Mouse (Mus musculus): ENCODE data around the gene D630003M21Rik.
A peak's percentile ranks its signal among the peaks of the same experiment; 100 is the strongest.

The D630003M21Rik gene

DNA sequence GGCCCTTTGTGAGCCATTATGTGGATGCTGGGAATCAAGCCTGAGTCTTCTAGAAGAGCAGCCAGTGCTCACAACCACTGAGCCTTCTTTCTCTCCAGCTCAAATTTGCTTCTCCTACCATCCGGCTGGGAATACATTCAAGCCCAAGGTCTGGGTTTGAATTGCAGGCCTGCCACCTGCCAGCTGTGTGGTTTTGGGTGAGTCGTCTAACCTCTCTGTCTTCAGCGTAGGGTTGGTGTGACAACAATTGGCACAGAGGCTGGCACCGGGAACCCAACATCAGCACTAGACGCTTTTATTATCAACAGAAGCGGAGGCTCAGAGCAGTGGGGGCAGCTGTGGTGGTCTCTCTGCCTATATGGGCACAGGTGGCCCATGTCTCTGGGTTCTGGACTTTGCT lies 30.2 kb downstream of the D630003M21Rik start:
- DNase-seq (ENCODE audit: low read depth in 1 of 2, low spot score in 2 of 2): no peak

DNA sequence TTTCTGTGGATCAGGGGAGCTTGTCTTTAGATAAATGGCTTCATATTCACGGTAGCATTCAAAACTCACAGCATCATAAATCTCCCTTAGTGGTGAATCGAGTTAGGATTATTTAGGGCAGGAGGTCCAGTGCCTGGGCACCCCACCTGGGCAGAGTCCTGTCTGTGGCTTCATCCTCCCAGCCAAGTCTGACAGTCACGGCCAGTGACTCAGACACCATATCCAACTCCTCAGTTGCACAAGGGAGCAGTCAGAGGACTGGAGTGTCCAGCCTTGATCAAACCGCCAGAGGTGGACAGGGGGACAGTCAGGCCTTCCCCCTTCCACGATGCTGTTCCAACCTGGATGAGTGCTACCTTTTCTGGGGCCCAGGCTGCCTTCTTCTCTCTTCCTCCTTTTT lies 31.1 kb downstream of the D630003M21Rik start:
- no peak for DNase-seq (ENCODE audit: low read depth in 1 of 2, low spot score in 2 of 2)

DNA sequence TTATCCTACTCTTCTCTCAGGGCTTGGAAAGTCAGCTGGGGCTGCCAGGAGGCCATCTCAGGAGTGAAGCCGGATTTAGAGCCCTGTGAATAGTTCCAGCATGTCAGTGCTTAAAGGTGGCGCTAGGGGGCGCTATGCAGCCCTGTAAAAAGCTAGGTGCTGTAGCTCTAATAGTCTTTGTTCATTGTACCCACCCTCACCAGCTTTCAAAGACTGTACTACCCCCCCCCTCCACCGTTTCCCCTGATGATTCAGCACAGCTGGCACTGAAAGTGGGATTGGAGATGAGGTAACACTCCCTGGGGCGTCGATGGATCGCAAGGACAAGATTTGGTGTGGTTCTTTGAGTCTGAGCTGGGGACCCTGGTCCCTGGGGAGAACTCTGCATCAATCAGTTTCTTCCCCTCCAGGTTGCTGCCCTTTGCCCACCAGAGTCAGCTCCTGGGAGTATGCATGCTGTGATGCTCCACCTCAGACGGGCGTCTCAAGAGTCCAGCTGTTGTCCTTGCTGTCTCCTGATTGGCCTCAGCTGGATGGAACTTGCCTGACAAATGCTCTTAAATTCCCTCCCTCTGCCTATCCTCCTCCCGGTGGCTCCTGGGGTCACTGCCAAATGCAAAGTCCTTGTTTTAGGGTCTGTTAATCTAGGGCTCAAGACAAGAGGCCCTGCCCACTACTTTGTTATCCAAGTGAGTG lies 33.9 kb downstream of the D630003M21Rik start:
- DNase-seq (ENCODE audit: low read depth in 1 of 2, low spot score in 2 of 2): no peak

DNA sequence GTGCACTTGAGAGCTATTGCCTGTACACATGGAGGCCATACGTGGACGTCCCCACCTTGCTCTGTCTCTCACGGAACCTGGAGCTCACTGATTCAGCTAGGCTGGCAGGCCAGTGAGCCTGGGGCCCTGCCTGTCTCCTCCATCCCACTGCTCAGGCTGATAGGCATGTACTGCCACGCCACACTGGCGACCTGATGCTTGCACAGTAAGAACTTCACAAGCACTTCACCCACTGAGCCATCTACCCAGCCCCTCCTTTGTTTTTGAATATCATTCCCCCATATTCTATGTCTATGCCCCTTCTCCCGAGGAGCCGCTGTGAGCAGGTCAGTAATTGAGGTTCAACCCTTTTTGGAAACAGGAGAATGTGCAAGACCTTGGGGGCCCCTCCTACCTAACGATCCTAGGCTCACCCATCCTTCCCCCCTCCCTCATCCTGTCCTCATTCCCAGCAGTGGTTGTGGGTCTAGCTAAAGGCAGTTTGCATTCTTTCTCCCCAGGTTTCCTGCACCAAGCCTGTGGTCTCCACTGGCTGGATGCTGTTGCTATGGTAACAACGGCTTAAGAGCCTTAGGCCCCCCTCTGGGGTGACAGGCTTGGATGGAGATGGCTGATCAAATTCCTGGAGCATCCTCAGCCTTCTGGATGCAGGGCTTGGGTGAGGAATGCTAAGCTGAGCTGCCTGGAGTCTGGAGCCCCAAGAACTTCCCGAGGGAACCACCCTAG lies 35.2 kb downstream of the D630003M21Rik start:
- no peak for DNase-seq (ENCODE audit: low read depth in 1 of 2, low spot score in 2 of 2)

DNA sequence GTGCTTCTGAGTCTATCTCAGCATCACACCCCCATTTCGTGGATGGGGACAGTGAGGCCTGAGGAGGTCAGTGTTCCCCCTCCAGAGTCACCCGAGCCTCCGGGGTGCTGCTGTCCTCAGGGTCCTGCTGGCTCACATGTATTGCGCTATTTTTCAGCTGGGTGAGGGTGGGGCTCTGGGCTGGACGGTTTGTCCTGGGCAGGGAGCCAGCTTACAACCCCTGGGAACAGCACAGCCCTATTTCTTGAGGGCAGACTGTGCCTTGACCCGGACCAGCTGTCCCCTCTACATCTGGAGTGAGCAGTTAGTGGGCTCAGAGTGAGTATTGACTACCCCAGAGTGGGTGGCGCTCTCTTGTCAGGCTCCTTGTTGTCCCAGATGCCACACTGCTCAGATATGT lies 37.9 kb downstream of the D630003M21Rik start:
- DNase-seq (ENCODE audit: low read depth in 1 of 2, low spot score in 2 of 2): no peak

DNA sequence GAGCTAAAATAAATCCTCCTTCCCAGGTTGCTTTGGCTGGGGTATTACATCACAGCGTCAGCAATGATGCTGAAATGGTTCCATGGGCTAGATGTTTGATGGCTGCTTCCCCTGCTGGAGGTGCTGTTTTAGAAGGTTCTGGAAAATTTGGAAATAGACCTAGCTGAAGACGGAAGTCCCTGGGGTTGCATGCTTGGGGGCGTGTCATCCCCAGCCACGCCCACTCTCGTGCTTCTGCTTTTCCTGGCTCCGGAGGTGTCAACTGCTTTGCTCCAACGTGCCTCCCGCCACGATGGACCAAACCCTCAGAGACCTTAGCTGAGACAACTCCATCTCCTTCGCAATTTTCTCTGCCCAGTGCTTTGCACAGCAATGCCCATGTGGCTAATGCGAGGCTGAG lies 39.6 kb downstream of the D630003M21Rik start:
- no peak for DNase-seq (ENCODE audit: low read depth in 1 of 2, low spot score in 2 of 2)

DNA sequence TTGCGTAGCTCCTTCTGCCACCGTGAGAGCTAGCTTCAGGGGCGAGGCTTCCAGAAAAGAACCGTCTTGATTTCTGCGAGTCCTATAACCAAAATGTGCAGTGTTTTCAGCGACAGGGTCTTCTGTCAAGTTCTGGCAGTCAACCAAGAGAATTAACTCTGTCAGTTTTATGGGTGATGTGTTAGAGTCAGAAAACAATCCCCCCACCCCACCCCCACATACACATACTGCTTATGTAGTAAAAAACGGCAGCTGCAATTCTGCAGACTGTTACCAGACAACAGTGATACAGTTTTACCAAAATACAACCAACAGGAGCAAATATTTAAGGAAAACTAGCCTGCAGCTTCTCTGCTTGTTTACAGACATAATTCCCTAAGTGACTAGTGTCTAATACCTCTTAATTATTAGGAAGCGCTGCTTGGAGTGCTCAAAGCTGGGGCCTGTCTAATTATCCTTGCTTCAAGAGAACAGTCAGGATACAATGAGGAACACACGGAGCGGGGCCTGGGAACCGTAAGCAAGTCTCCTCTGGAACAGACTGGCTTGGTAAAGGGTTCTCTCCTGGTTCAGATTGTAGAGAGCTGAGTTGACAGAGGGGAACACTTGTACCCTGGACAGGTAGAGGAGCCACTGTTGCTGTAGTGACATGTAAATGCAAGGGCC lies 42.7 kb downstream of the D630003M21Rik start:
- no peak for DNase-seq (ENCODE audit: low read depth in 1 of 2, low spot score in 2 of 2)

DNA sequence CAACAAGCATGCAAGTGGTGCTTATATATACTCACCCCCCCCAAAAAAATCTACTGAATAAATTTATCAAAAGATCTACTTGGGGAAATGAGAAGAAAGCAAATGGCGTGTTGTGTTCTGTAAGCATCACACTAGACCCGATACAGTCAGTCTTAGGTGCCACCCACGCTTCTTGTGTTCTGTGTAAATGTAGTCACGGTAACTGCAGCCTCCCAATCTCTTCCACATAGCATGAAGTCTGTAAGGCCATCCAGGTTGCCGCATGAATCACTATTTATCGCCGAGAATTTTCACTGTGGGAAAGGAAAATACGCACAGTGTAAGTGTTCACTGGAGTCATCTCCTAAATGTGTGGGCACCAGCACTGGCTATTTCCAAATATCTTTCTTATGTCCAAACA lies 45.8 kb downstream of the D630003M21Rik start:
- DNase-seq (ENCODE audit: low read depth in 1 of 2, low spot score in 2 of 2): no peak

DNA sequence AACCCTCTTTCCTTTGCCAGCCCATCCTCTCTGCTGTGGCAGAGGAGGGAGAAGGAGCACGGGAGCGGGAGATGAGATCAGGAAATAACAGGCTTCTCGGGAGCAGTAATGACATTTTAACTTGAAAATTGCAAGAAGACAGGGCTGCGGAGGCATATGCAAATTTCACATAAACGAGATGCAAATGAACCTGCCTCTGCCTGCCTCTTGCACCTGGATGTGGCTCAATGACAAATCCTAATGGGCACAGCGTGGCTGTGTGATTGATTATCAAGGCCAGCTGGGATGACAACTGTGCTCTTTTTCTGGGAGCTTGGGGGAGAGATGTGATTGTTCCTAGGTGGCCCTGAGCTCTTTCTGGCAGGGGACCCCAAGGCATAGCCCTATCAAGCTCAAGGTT lies 47.1 kb downstream of the D630003M21Rik start:
- no peak for DNase-seq (ENCODE audit: low read depth in 1 of 2, low spot score in 2 of 2)

DNA sequence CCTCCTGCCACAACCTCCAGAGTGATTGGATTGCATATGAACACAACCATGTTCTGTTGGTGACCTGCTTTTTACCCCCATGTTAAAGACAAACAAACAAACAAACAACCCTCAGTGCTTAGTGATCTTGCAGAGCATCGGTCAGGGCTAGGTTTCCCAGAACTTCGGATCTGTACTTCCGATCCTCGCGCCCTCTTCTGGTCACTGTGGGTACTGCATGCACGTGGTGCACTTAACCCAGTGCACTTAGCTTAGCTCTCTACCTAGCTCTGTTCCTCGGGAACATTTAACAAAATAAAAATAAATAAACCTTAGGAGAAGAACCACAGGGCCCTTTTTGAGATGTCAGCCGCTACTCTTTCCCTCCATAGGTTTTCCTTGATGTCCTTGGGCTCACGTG lies 48.2 kb downstream of the D630003M21Rik start:
- peak in 1 of 2 experiments; percentile 54 for DNase-seq (ENCODE audit: low read depth in 1 of 2, low spot score in 2 of 2)

DNA sequence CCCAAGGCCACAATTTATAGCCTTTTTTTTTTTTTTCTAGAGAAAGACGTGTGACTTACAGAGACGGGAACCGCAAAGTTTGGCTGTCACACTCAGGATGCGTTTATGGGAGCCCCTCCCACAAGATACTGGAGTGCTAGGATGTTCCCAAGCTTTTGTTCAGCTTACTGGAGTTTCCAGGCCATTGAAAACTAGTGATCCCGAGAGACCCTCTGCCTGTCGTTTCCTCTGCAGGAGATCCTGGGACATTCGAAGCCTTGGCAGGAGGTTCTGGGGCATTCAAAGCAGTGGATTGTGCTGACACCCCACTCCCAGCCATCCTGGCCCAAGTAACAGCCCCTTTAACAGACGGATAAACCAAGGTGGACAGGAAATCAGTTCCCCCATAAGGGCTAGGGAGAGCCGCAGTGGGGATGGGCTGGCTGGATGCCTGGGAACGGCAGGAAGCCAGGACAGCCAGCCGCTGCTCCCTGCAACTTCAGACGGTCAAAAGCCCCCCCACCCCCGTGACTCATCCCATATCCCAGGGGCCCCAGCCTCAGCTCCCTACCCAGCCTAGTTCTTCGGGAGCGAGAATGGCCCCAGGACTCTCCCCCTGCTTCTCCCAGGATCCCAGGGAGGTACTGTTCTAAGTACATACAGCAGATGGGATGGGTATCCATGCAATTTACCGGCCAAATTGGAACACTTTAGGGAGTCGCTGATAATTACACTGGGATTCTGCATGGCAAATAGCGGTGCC lies 49.5 kb downstream of the D630003M21Rik start:
- DNase-seq (ENCODE audit: low read depth in 1 of 2, low spot score in 2 of 2): no peak

DNA sequence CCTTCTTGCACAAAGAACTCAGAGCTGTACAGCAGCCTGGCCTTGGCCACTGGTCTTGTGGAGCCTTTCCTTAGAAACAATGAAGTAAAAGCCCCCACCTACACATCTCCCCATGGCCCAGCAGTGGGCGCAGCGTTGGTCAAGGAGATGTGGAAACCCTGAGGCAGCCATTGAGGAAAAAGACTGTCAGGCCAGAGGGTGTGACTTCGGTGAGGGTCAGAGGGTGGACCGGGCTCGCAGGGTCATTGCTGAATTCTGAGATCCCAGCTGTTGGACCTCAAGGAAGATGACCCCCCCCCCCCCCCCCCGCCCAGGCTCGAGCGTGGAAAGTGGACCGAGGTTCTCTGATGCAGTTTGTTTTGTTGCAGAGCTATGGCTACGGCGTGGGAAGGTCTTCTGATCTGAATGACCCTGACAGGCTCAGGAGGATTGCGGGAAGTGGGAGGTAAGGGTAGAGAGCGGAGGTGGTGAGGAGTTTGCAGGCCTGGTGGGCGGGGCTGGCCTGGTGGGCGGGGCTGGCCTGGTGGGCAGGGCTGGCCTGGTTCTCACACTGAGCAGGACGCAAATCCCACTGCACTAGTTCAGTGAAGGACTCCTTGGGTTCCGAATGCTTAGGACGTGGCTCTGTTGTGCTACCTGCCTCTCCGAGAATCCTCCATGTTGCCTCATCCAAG lies 50.2 kb downstream of the D630003M21Rik start:
- peak in 1 of 2 experiments; percentile 63 for DNase-seq (ENCODE audit: low read depth in 1 of 2, low spot score in 2 of 2)

DNA sequence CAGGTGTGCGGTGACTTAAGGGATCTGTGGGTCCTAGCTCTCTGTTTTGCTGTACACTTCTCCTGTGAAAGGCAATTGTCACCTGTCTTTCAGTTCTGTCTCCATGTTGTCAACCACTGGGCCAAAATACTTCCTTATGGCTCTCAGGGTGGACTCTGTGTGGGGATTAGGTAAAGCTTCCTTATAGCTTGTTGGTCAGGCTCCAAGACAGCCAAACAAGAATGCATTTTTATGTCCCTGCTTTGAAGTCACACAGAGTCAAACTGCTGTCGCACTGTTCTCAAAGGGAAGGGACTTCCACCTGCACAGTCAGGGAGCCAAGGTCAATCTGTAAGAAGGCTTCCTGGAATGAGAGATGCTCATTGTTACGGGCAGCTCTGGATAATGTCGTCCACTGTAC lies 50.9 kb downstream of the D630003M21Rik start:
- DNase-seq (ENCODE audit: low read depth in 1 of 2, low spot score in 2 of 2): no peak

DNA sequence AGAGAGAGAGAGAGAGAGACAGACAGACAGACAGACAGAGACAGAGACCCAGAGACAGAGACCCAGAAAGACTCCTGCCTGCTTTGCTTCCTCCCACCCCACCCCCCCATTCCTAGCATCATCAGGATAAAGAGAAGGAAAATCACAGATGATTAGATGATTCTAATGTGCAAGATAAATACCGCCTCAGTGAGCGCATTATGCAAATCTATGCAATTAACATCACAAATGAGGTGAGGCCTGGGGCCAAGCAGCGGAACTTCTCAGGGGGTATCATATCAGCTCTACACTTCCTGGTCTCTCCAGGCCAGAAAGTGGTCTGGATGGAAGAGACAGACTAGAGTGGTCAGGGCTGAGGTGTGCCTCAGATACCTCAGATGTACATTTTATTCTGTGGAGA lies 51.4 kb downstream of the D630003M21Rik start:
- no peak for DNase-seq (ENCODE audit: low read depth in 1 of 2, low spot score in 2 of 2)

DNA sequence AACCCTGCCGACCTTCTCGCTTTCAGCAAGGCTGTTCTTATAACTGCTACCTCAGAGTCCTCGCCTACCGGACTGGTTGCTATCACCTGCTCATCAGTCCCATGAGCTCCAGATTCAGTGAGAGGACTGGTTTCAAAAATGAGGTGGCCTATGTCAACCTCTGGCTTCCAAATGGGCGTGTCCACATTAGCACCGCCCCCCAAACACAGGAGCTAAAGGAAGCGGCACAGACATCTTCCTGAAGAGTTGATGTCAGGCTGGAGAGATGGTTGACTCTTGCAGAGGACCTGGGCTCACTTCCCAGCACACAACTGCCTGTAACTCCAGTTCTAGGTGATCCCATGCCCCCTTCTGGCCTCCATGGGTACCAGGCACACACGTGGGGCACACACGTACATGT lies 52.3 kb downstream of the D630003M21Rik start:
- no peak for DNase-seq (ENCODE audit: low read depth in 1 of 2, low spot score in 2 of 2)

DNA sequence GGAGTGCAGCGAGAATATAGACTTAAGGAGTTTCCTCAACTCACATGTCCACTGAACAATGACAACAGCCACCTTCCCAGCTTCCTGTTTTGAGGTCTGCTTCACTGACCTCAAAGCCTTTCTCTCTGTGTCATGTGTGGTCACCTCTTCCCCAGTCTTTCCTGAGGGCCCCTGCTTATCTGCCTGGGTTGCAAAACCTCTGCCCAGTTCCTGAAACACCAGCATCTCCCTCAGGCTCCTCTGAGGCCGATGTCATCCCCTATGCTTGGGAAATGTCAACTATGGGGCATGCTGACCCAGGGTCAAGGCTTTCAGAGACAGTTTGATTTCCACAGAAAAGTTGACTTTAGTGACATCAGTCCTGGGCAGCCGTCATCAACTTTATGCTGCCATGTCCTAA lies 53.6 kb downstream of the D630003M21Rik start:
- peak; percentile 80 to 92 for DNase-seq (ENCODE audit: low read depth in 1 of 2, low spot score in 2 of 2)

DNA sequence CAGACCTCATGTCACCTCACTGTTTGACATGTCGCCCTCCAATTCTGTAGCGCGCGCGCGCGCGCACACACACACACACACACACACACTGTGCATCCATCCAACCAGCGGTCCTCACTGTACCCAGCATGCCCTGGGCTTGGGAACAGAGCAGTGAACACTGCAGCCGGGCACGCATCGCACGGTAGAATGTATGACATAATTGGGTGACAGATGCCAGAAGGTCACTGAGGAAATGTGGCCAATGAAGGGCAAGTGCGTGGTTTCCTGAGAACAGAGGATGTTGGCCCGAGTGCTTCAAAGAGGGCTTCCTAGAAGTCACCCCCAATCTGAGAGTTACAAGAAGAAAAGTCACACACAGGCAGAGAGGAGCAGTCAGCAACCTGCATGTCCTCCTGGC lies 54.1 kb downstream of the D630003M21Rik start:
- DNase-seq (ENCODE audit: low read depth in 1 of 2, low spot score in 2 of 2): no peak

DNA sequence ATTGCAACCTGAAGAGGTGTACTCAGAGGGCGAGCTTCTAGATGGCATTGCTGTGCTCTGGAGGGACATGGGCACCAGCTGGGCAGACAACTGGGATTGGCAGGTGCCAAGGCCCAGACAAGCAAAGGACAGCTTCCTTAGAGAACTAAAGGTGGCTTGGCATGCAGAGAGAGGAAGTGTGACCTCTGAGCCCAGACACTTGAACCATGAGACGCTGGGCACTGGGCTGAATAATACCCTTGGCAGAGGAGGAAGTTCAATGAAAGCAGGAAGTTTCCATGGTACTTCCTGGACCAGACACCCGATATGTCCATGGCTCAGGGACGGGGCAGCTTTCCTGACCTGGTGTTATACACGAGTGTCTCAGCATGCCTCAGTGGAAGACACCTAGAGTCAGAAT lies 54.6 kb downstream of the D630003M21Rik start:
- peak; percentile 60 to 62 for DNase-seq (ENCODE audit: low read depth in 1 of 2, low spot score in 2 of 2)

DNA sequence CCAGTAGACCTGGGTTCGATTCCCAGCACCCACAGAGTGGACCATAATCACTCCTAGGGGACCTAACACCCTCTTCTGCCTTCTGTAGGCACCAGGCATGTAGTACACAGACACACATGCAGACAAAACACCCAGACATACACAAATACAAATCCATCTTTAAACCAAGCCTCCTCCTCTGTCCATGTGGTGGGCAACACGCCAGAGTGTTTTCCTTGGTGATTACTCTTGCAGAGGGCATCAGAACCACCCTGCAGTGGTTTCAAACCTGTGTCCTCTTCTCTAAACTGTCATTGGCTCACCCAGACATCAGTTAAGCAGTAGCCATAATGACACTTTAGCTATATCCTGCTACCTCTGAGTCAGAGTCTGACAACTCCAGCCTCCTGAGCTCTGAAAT lies 58.6 kb downstream of the D630003M21Rik start:
- DNase-seq (ENCODE audit: low read depth in 1 of 2, low spot score in 2 of 2): no peak

DNA sequence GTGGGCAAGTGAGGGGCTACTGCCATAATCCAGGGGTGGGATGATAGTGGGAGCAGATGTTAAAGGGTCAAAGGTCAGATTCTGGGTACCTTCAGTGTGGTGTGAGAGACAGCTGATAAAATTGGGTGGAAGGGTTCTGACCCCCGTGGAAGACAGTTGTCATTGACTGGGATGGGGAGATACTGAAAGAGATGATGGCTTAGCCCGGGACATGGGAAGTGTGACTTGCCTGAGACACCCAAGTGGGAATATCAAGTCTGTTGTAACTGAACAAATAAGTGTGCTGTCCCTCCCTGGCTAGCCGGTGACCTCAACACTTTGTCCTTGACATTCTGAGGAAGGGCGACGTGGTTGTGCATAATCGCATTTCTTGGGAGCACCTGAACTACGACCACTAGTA lies 59.3 kb downstream of the D630003M21Rik start:
- DNase-seq (ENCODE audit: low read depth in 1 of 2, low spot score in 2 of 2): no peak

DNA sequence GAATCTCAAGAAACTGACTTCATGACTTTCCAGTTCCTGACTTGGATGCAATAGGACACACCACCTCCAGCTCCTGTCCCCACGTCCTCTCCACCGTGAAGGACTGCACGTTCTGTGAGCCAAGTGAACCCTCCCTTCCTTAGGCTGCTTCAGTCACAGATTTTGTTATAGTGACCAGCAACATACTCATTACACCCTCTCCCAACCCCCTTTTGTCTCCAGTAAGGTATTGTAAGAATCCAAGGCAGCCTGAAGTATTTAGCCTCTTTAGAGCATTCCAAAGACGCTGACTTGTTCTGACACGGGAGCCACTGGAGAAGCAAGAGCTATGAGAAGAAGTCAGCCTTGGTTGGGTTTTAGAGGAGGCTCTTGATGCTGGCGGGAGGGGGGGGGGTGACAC lies 59.7 kb downstream of the D630003M21Rik start:
- DNase-seq (ENCODE audit: low read depth in 1 of 2, low spot score in 2 of 2): no peak
